In genomic region chr15:91738808-91739207, GRCm38 (mm10) we compare ENCODE assay signal across 22 mouse cellular contexts.
"Had no signal": no experiment of that assay in that cellular context is flagged by ENCODE, and none has a peak within 500 bp of the region (broad histone marks: within the 10 kb centered on the region; RNA-seq: fewer than 3 reads in every experiment).

No protein-coding gene starts in this region.

- H3K9ac ChIP-seq: liver, postnatal 0 days; lung, embryonic 15.5 days; midbrain, embryonic 13.5 days; midbrain, embryonic 15.5 days; neural tube, embryonic 13.5 days; neural tube, embryonic 15.5 days had no signal

- H3K4me1 ChIP-seq: lung, embryonic 15.5 days; megakaryocyte, embryonic 14.5 days; midbrain, embryonic 13.5 days; midbrain, embryonic 15.5 days; neural tube, embryonic 13.5 days; neural tube, embryonic 15.5 days had no signal

- DNase-seq: liver, postnatal 0 days; lung, adult 2 months; lung, postnatal 14 days; lung, postnatal 36 days; retina, postnatal 1 day; right cerebral cortex, adult 18-20 months; right cerebral cortex, postnatal 25 days; right cerebral cortex, postnatal 4 days; spleen, adult 18-20 months; thymus, adult 18-20 months; thymus, postnatal 14 days; thymus, postnatal 36 days had no signal

- H3K4me2 ChIP-seq: lung, embryonic 15.5 days; midbrain, embryonic 11.5 days; midbrain, embryonic 13.5 days; midbrain, embryonic 15.5 days; neural tube, embryonic 13.5 days; neural tube, embryonic 15.5 days had no signal

- H3K4me3 ChIP-seq: lung, embryonic 15.5 days; megakaryocyte, embryonic 14.5 days; midbrain, embryonic 13.5 days; midbrain, embryonic 15.5 days; myocyte; neural tube, embryonic 13.5 days; neural tube, embryonic 15.5 days had no signal

- H3K36me3 ChIP-seq: midbrain, embryonic 13.5 days; midbrain, embryonic 15.5 days; neural tube, embryonic 13.5 days; neural tube, embryonic 15.5 days had no signal

- ATAC-seq: liver, postnatal 0 days; lung, postnatal 0 days; midbrain, embryonic 13.5 days; midbrain, embryonic 15.5 days had no signal

- H3K27ac ChIP-seq: lung, embryonic 15.5 days; macrophage; midbrain, embryonic 13.5 days; midbrain, embryonic 15.5 days; neural tube, embryonic 13.5 days; neural tube, embryonic 15.5 days had no signal

- H3K27me3 ChIP-seq: lung, embryonic 15.5 days; megakaryocyte, embryonic 14.5 days; midbrain, embryonic 13.5 days; midbrain, embryonic 15.5 days; neural tube, embryonic 13.5 days; neural tube, embryonic 15.5 days had no signal

- H3K9me3 ChIP-seq: lung, embryonic 15.5 days; midbrain, embryonic 13.5 days; midbrain, embryonic 15.5 days; neural tube, embryonic 13.5 days; neural tube, embryonic 15.5 days had no signal
